Mouse (Mus musculus): ENCODE measurements around the gene G430095P16Rik.

The G430095P16Rik gene

DNA sequence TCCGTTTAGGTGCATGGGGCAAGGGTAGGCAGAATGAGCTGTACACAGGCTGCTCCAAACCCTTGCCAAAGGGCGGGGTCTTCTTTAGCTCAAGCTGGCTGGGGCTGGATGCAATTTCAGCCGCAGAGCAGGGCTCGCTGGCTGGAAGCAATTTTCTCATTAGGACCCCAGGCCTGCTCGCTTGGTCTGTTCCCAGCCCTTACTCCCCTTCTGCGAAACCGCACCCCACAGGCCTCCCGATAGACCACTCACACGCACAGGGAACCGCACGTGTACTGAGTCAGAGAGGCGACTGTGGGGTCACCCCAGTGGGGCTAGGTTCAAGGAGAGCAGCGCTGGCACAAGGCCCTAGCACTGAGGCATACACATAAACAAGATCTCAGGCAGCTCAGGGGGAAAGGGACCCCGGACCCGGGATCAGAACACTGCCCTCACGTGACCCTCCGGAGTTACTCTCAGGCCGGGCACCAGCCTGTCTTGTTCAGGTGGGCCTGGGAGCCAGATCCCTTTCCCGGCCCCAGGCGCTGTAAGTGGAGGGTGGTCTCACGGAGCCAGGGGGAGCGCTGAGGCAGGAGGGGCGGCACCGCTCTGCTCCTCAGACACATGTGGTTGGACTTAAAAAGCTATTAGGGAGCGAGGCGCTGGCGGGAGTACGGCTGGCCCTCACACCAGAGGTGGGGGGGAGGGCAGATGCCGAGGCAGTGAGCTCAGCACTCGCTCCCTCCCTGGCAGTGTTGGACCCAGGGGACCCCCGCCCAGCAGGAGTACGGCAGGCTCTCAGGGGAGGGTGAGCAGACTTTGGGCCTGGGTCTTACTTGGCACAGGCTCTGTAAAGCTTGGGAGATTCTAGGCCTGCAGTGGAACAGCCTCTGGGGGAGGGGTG lies 19.6 kb downstream of the G430095P16Rik start:
- no peak for DNase-seq (ENCODE audit: low read depth, low spot score)

DNA sequence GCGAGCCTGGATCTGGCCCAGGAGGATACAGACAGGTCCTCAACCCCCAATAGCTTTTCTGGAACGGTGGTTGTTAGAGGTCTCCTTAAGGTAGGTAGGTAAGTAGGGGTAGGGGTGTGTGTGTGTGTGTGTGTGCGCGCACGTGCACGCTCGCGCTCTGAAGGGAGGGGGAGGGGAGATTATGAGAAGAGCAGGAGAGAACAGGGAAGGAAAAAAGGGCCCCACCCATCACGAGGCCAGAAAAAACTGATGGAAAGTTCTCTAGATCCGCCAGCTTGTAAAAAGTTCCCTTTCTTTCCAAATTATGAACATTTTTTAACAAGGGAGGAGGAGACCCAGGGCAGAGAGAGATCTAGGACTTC lies 20.2 kb downstream of the G430095P16Rik start:
- no peak for DNase-seq (ENCODE audit: low read depth, low spot score)

DNA sequence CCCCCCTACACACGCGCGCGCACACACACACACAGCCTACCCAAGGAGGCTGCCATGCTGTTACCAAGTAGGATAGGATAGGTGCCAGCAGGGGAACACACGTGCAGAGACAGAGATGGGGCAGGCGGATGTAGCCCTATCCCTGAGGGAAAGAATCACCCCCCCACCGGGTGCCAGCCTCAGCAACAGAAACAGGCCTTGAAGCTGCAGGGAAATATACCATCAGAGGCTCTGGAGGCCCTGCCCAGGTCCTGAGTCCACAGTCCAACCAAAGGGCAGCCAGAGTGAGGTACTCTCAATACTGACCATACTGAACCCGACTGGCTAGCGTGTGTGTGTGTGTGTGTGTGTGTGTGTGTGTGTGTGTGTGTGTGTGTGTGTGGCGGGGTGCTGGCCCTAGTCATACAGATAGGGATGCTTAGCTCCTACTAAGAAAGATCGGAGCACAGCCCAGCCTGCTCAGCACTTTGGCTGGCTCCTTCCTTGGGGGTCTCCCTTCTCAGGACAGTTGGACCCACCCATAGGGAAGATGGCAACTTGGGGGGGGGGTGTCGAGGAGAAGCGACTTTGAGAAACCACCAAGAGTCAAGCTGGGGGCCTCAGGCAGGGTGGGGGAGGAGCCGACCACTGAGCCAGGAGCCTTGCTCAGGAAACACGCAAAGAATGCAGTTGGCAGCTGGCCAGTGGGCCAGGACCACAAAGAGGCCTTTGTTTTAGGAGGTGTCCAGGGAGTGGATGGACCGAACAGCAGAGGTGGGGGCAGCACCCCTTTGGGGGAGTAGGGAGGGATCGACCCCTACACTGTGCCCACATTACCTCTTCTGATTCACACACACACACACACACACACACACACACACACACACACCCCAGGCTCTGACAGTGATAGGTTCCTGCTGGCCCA lies 21.0 kb downstream of the G430095P16Rik start:
- DNase-seq (ENCODE audit: low read depth, low spot score) = no peak

DNA sequence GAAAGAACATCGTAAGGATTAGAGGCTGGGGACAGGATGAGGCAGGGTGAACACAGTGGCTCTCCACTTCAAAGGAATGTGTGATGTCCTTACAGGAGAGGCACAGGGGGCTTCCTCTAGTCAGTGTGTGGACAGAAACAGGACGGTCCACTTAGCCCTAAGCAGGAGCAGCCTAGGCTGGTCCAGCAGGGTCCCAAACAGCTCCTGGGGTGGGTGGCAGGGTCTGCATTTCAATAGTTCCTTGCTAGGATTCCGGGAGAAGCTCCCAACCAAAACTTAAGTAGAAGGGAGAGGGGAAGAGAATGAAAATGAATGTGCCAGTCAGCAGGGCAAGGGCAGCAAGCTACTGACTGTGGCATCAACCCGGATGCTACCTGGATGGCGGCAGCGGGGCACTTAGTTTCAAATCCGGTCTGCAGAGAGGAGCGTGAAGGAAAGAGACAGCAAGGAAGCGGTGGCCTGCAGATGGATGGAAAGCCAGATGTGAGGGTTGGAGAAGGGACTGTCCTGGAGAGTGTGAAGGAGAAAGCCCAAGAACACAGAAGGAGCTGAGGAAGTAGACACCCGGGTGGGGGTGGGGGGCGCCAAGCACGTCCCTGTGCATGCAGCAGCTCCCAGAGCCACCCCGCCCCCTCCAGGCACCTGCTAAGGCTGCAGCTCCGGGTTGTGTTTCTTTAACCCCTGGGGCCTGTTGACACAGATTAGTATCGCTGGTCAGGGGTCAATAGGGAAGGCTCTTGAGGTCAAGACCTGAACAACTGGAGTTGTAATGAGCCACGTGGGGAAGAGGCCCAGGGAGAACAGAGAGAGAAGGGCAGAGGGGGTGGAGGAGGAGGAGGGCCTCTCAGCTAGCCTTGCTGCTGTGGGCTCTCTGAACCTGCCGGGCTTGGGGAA lies 22.5 kb downstream of the G430095P16Rik start:
- DNase-seq (ENCODE audit: low read depth, low spot score) = no peak

DNA sequence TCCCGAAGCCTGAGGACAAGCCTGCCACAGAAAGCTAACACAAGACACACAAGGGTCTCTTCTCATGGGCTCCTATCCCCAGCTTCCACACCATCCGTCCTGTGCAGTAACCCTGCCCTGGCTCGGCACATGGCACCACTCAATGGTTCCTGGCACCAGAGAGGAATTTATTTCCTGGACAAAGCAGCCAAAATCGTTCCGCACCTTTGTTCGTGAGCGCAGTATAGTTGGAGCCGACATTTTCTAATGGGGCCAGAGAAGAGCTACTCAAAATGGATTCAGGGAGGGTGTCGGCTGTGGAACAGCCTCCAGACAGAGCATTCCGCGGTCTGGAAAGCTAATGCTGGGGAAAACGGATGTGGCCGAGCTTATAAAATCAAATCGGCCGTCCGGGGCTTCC lies 26.7 kb downstream of the G430095P16Rik start:
- no peak for DNase-seq (ENCODE audit: low read depth, low spot score)

DNA sequence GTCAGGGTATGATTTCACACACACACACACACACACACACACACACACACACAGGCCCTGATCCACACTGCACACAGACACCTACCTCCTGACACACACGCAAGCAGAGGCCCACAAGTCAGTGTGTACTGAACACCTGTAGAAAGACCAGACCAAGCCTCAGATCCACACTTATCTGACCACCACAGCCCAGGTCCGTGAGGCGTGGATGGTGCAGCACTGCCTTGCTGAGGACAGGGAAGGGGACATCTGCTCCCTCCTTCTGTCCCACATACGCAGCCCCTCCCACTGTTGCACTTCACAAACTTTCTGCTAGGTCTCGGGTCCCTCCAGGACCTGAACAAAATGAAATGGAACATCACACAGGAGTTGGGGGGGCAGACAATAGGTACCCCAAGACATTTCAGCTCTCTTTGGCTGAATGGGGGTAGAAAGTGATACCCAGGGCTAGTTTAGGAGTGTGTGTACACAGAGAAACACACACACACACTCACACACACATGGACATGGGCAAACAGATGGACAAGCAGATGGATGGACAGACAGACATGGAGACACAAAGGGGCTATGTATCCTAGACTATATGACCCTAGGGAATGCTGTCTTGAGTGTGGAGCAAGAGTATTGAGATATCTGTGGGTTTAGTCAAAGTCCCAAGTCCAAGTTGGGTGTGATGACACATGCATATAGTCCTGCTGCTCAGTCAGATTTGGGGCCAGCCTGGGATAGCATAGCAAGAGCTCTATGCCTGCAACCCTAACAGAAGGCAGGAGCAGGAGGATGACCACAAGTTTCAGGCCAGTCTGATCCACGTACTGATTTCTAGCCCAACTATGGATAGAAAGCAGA lies 30.2 kb downstream of the G430095P16Rik start:
- no peak for DNase-seq (ENCODE audit: low read depth, low spot score)

DNA sequence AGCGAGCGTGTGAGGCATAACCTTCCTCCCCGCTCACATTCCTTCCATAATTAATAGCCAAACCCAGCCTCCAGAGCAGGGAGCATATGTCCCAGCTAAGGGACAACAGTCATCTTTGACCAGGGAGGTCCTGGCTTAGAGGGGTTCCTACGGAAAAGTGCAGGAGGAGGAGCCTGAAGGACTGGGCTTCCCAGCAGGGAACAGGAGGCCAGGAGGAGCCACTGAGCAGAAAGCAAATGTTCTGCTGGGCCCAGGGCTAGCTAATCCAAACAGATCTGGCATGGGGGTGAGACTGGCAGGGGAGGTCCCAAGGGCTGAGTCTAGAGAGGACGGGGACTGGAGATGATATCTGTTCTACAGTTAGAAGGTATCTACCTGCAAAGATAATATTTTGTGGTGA lies 34.7 kb downstream of the G430095P16Rik start:
- DNase-seq (ENCODE audit: low read depth, low spot score) = no peak

DNA sequence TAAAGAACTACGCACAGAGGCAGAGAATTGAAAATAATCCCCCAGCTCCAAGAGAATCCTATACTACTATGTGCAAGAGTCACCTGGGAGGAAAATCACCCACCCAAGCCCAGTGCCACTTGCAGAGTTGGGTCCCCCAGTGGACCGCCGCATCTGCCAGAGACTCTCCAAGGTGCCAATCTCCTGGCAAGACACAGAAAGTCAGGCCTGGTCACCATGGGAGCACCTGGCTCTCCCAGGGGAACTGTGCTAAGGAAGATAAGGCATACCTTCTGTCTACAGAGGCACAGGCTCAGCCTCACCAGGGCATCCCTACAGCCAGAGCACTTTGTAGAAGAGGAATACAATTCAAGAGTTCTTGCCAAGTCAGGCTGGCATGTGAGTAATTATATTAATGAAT lies 35.5 kb downstream of the G430095P16Rik start:
- no peak for DNase-seq (ENCODE audit: low read depth, low spot score)

DNA sequence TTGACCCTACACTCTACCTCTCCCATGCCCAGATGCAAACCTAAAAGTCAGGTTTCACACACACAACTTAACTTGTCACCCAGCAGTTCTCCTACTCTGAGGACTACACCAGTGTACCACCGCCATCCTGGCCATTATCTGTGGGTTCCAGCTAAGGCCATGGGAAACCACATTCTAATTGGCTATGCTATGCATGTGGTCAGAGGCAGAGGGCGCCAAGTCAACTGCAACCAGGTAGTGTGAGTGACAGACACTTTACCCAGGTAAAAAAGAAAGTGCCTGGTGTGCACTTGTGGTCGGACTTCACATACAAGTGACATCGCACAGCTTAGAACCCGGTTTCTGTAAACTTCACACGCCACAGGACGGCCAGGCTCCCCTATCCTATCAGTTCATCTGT lies 36.3 kb downstream of the G430095P16Rik start:
- DNase-seq (ENCODE audit: low read depth, low spot score) = peak; percentile 27

DNA sequence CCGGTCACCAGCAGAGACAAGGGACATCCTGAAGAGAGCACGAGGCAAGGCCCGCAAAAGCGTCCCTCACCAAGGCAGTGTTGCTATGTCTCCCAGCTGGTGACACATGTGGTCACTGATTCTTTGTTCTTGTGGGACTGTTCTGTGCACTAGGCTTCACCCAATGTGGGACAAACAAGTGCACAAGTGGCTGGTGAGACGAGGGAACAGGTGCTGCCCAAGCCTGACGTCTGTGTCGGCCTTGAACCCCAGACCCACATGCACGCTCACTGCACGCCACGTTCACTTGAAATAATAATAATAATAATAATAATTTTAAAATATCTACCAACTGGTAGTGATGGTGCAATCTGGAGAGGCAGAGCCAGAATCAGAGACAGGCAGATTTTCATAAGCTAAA lies 36.9 kb downstream of the G430095P16Rik start:
- no peak for DNase-seq (ENCODE audit: low read depth, low spot score)

DNA sequence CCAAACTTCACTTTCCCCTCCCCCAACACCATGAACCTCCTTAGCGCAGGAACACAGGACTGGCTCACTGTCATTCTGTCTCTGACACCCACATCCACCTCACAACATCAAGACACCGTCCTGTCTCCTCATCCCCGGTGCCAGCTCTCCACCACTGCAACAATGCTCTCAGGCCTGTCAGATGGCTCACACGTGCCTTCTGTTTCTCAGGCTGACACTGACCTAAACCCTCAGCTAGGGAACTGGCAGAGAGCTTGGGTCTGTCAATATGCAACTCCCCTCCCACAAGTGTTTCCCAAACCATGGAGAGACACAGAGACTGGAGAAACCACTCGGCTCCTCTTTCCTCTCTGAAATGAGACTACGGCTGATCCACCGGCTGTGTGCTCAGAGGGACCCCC lies 37.6 kb downstream of the G430095P16Rik start:
- DNase-seq (ENCODE audit: low read depth, low spot score) = no peak

DNA sequence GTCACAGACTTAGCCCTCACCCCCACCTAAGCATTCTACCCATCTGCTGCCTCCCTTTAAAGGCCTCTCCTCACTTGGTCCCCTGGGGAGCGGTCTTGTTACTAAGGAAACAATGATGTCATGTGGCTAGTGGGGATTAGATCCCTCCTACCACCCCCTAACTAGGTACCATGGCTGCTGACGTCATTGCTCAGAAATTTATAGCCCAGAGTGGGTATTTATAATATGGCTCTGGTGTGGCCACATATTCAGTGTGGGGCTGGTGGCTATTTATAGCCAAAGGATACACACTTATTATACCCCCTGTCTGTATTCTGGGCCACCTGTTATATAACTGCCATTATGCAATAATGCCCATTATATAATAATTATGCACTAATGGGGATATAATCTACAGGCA lies 38.1 kb downstream of the G430095P16Rik start:
- no peak for DNase-seq (ENCODE audit: low read depth, low spot score)

DNA sequence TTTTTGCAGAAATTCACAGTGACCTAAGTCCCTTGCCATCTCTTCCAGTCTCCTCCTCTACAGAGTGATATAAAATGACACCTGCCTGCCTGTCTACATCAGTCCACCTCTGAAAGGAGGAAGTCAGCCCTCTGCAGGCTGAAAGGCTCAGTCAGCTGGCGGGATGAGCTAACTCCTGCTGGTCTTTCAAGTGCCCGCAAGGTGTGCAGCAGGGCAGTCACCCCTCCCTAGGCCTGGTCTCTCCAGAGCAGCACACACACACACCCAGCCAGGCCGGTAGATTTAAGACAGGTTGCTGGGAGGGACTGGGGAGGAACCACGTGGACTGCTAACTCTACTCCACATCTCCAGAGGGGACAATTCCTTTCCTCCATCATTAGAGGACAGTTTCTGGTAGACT lies 41.3 kb downstream of the G430095P16Rik start:
- peak; percentile 29 for DNase-seq (ENCODE audit: low read depth, low spot score)

DNA sequence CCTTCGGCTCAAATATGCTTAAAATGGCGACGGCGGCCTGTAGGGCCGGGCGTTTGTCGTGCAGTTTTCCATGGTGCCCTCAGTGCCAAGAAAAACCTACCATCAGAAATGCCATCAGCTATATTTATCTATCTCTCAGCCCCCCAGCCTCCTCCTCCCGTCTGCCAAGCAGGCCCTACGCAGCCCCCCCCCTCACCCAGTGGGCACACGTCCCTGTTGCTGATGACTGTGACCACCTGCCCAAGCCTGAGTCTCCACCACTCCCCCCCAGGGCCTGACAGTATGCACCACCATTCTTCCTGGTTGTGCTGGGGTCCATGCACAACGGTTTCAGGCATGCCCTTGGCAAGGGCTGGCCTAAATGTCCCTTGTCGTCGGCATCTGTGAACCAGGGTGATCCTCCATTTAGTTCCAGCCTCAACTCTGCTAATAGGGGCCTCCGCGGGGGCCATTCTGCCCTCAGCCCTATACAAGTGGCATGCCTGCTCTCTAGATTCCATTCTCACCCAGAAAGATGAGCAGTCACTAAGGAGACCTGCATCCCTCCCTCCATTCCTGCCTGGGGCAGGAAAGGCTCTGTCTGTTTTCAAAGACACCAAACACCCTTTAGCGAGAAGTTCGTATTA lies 42.2 kb downstream of the G430095P16Rik start:
- no peak for DNase-seq (ENCODE audit: low read depth, low spot score)

DNA sequence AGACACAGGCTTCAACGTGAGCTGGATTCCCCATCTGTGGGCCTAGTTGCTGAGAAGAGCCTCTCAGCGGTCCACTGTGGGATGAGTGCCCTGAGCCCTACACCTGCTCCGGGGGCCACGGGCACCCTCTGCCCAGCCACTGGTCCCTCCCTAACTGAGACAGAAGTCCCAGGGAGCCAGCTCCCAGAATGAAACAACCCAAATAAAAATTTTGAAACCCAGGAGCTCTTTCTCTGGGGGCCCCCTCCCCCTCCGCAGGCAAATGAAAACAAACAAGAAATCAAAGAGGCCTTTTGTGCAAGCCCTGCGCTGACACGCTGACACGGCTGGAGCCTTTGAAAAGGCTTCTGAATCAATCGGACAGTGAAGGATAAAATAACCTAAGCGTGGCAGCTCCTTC lies 42.8 kb downstream of the G430095P16Rik start:
- DNase-seq (ENCODE audit: low read depth, low spot score) = no peak

DNA sequence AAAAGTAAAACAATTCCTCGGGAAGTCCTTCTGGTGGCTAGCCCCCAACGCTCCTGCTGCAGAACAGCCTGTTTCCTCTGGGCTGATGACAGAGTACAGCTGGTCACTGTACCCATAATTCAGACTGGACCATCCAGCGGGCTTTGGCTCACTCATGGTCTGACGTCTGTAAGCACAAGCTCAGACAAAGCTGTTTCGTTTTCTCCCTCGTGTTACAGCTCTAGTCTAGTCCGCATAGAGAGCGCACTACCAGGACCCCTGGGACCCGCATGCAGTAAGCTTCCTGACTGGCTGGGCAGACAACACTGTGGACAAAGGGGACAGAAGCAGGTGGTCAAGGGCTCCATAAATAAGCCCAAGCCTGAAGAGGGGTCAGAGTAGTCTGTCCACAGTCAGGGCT lies 43.6 kb downstream of the G430095P16Rik start:
- no peak for DNase-seq (ENCODE audit: low read depth, low spot score)

DNA sequence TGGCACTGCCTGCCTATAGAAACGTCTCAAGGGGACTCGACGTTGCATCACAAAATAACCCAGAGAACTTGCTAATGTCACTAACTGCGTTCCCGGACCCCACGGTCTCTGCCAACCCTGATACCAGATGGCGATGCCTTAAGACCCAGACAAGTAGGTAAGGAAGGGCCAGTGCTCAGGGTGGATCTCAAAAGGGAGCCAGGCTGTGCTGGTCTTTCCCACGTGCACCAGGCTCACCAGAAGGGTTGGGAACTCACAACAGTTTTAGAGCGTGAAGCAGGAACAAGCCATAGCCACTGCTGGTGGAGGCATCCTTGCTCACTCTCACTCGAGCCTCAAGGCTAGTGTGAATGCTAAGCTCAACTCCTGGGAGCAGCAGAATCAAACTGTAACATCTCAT lies 44.4 kb downstream of the G430095P16Rik start:
- no peak for DNase-seq (ENCODE audit: low read depth, low spot score)

DNA sequence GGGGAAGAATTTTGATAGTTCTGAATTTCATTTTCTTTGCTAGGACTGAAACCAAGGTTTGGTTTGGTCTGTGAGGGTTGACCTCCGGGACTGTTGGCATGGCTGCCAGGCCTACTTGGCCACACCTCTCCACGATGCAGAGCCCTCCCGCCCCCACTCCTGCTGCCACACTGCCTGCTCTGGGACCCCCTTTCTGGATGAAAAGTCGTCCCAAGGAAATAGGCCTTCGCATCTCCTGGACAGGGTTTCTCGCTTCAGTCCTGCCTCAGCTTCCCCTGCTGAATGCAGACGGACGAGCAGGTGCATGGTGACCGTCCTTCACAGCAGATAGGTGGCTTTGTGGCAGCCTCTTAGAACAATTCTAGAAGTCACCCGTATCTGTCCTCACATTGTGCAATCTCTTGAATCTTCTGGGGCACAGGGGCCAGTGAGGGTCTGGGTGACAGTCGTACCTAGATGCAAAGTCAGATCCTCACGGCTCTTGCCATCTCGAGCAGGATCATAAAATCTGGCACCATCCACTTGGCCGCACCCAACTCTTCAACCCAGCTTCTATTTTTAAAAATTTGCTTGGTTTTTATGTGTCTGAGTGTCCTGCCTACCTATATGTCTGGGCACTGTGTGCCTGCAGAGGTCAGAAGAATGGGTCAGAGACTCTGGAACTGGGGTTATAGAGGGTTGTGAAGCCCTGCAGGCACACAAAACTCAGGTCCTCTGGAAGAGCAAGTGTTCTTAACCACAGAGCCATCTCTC lies 45.7 kb downstream of the G430095P16Rik start:
- DNase-seq (ENCODE audit: low read depth, low spot score) = no peak

DNA sequence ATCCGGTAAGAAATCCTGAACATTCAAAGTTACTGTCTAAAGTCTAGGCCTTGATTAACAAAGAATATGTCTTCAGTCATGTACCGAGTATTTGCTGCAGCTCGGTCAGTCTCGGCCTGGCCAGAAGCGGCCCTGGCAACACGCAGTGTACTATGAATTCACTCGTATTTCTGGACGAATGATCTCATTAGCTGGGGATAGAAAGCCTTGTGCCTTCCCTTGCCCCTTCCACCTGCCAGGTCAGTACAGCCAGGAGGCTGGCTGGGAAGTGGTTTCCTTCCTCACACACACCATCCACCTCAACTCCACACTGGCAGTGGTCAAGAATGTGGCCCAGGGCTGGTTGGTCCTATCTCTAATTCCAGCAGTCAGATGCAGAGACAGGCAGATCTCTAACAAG lies 46.5 kb downstream of the G430095P16Rik start:
- no peak for DNase-seq (ENCODE audit: low read depth, low spot score)

Data from A20 (cell line).